Mouse (Mus musculus) liver, embryonic 14.5 days (tissue): ENCODE results near the gene Aloxe3. TPM values are rescaled to one million over a fixed set of nuclear protein-coding genes. Genes with fewer than 3 reads are reported as not detected.

Experiments
- ATAC-seq: fragments of 200-750 bp; cut with Nextera tagmentation; 2 replicates; pipeline ENCODE4 v1.8.0; 2017; ENCODE audit warnings: moderate number of reproducible peaks, mild to moderate bottlenecking, moderate library complexity; ENCODE audit not compliant: insufficient read depth
- DNase-seq, 3 experiments: peaks; one replicate each; pipeline ENCODE4 v3.0.0-alpha.2; 2012 to 2013; ENCODE audit warnings: low read depth in 3 of 3, low spot score in 3 of 3
- H3K27ac ChIP-seq: fragments of 300-500 bp; sonication (generic); 2 replicates; pipeline ENCODE4 v1.5.1; 2014; ENCODE audit warnings: moderate library complexity, mild to moderate bottlenecking, control low read depth, inconsistent platforms
- H3K27me3 ChIP-seq: fragments of 300-500 bp; sonication (generic); 2 replicates; pipeline ENCODE4 v1.6.1; 2014; ENCODE audit warnings: mild to moderate bottlenecking, low read length, moderate library complexity; ENCODE audit not compliant: control insufficient read depth, insufficient read depth
- H3K36me3 ChIP-seq: fragments of 300-500 bp; sonication (generic); replicated peaks from 2 replicates; pipeline ENCODE4 v1.6.1; 2014; ENCODE audit warnings: low read depth; ENCODE audit not compliant: control insufficient read depth, insufficient read depth
- H3K4me1 ChIP-seq, 2 experiments: fragments of 200-500 bp in 1 of 2; fragments of 300-500 bp in 1 of 2; sonication (generic) in 1 of 2; replicated peaks; 2 replicates each; pipeline ENCODE4 v1.6.1; 2012 to 2014; ENCODE audit warnings: antibody characterized with exemption in 1 of 2, inconsistent platforms in 1 of 2, low read length in 1 of 2; ENCODE audit not compliant: control insufficient read depth in 2 of 2, insufficient read depth in 2 of 2
- H3K4me2 ChIP-seq: fragments of 300-500 bp; sonication (generic); 2 replicates; pipeline ENCODE4 v1.6.1; 2014; ENCODE audit warnings: low read depth, mild to moderate bottlenecking, control low read depth, moderate library complexity
- H3K4me3 ChIP-seq, 2 experiments: fragments of 200-500 bp in 1 of 2; fragments of 300-500 bp in 1 of 2; sonication (generic) in 1 of 2; 2 replicates each; pipeline ENCODE4 v1.5.1; 2012 to 2014; ENCODE audit warnings: low read depth in 2 of 2, low read length in 2 of 2, mild to moderate bottlenecking in 2 of 2, control low read depth in 1 of 2, inconsistent platforms in 1 of 2, moderate library complexity in 1 of 2; ENCODE audit not compliant: insufficient read depth in 1 of 2
- H3K9ac ChIP-seq: fragments of 300-500 bp; sonication (generic); replicated peaks from 2 replicates; pipeline ENCODE4 v1.6.1; 2014; ENCODE audit warnings: mild to moderate bottlenecking, control low read depth, moderate library complexity
- H3K9me3 ChIP-seq: fragments of 300-500 bp; sonication (generic); 2 replicates; pipeline ENCODE4 v1.6.1; 2016; ENCODE audit warnings: low read length, mixed read lengths; ENCODE audit not compliant: control insufficient read depth
- CTCF ChIP-seq: IDR thresholded peaks from 2 replicates; pipeline ENCODE4 v1.5.1; 2016; ENCODE audit warnings: antibody characterized with exemption, low read depth, control low read depth
- EP300 ChIP-seq: IDR thresholded peaks from 2 replicates; pipeline ENCODE4 v1.6.1; 2016; ENCODE audit warnings: antibody characterized with exemption, low read depth
- WGBS: fragments of 180-500 bp; shearing (Covaris S2); extraction: QIAGEN DNeasy Blood & Tissue Kit; methylation state at CpG from one replicate; pipeline ENCODE4 v1.1.7; 2014; ENCODE audit not compliant: insufficient replicate concordance; 5-methylcytosine and 5-hydroxymethylcytosine counted together
- polyA plus RNA-seq, 2 experiments: library from polyadenylated mRNA; depleted of rRNA in 1 of 2; stranded (reverse) in 1 of 2; unstranded in 1 of 2; fragments of >200 nt; fragmentation: Nextera tagmentation in 1 of 2; extraction: Ambion mirVana in 1 of 2; gene quantifications; 2 replicates each; pipeline versions ENCODE4 v1.2.1 to v1.2.3; 2012 to 2014

Aloxe3 gene
- polyA plus RNA-seq, 2 experiments: 0.15 to 0.38 TPM

- ATAC-seq (peak; percentile 38), DNase-seq (peak in 1 of 3 experiments; percentile 60)
- Histone ChIP-seq H3K27me3 (peaks cover 36% of the 10 kb centered on the region), H3K27ac (no peak overlapping the region), H3K9me3 (no peaks in the 10 kb centered on the region), H3K4me3 (peak overlapping the region; percentile 68 to 81), H3K9ac (peak overlapping the region; percentile 58), H3K4me1 (peaks cover 10 to 15% of the 10 kb centered on the region in 2 experiments), H3K4me2 (peak overlapping the region; percentile 96), H3K36me3 (no peaks in the 10 kb centered on the region)
- under 1% methylated on average over 45 of the region's 45 CpGs for WGBS
- TF ChIP-seq EP300 (no peak), CTCF (no peak)
Observed at GRCm38 (mm10) chr11:69117737-69118695, 7.7 kb upstream of the Aloxe3 start.

- 1% methylated on average over 15 of the region's 15 CpGs for WGBS
- Histone ChIP-seq H3K9ac (no peak overlapping the region; the same call in 1 of the 2 replicates), H3K4me2 (peak overlapping the region; percentile 96), H3K4me1 (peaks cover 12 to 17% of the 10 kb centered on the region in 2 experiments), H3K27me3 (peaks cover 38% of the 10 kb centered on the region), H3K9me3 (no peaks in the 10 kb centered on the region), H3K36me3 (no peaks in the 10 kb centered on the region), H3K4me3 (peak overlapping the region; percentile 10 to 68; a peak in 3 of 4 replicates), H3K27ac (no peak overlapping the region)
- peak; percentile 72 to 82 (median 73) for DNase-seq
- peak; percentile 33; the same call in 1 of the 2 replicates for ATAC-seq
- no peak for TF ChIP-seq CTCF
- 0 out of 2 replicates have a peak, but pooled peaks have one; percentile 29 for TF ChIP-seq EP300
Observed at GRCm38 (mm10) chr11:69118765-69119164, 6.9 kb upstream of the Aloxe3 start.

DNA sequence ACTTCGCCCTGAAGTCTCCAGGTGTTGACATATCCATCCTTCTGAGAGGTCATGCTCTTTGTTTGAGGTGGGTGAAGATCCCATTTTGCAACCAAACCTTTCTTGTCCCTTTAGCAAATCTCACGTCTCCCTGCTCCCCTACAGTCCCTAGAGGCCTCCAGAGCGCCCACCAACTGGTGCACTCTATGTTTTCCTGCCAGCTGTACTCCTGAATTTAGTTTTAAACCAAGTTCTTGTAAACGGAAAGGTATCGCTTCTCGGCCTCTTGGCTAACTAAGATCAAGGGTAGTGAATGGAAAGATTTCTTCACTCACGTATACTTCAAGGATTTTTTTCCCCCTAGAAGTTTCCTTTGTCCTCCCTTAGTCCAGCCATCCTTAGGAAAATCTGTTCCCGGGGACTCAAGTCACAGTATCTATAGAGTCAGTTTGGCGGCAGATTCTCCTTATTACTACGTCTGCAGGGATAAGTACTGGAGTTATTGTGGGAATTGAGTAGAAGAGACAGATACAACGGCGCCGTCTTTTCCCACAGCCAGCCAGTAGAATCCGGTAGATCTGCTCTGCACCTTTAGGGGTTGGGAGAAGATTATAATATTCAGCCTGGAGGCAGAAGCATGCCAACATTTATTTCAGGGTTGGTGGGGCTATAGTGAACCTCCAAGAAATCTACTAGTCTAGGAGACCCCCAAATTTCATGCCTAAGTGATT lies 6.1 kb upstream of the Aloxe3 start:
- H3K4me2 ChIP-seq: peak overlapping the region; percentile 96
- H3K36me3 ChIP-seq: no peaks in the 10 kb centered on the region
- H3K27ac ChIP-seq: no peak overlapping the region
- peaks cover 38% of the 10 kb centered on the region for H3K27me3 ChIP-seq
- H3K9ac ChIP-seq: no peak overlapping the region
- H3K4me3 ChIP-seq: peak overlapping the region in 1 of 2 experiments; percentile 11; a peak in 1 of 4 replicates
- TF ChIP-seq EP300 (no peak), CTCF (no peak)
- no peak for ATAC-seq
- H3K4me1 ChIP-seq: peaks cover 12 to 17% of the 10 kb centered on the region in 2 experiments
- WGBS: 44% methylated on average over 14 of the region's 14 CpGs
- H3K9me3 ChIP-seq: no peaks in the 10 kb centered on the region
- no peak for DNase-seq

DNA sequence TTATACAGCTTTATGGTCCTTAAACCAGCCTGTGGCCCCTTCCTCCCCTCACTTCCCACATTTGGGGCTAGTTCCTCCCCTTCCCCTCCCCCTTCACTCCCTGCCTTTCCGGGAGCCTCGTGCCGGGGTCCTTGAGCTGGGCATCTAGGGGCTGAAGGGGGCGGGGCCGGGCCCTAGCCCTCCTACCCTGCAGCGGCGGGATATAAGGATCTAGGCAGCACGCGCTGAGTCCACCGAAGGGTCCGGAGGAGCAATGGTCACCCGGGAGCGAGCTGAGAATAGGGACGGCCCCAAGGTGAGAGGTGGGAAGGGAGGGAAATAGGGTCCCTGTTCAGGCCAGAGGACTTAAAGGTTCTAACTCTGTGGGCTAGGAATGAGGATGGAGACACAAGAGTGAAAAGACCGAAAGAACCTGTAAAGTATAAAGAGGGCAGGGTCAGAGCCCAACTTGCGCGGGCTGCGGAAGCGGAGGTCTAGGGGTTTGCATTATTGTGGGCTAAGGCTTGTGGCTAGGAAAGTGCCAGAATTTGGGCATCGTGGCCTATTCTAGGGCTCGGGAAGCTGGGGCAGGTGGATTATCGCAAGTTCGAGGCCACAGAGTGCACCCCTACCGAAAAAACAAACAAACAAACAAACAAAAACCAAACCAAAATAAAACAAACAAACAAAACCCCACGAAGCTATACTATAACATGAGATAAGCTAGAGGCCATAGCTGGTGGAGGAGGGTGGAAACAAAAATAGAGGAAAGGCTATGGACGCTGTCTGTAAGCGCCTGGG lies 5.3 kb upstream of the Aloxe3 start, which contains the start of gene Hes7:
TSS of gene Hes7 (plus strand) at position 184 of the 780 bp plus-strand sequence.
- H3K4me3 ChIP-seq: peak within 1 kb of the TSS; percentile 75 to 77
- no peak within 1 kb of the TSS; the same call in 1 of the 2 replicates for H3K9ac ChIP-seq
- peaks cover 38% of the 10 kb centered on the region for H3K27me3 ChIP-seq
- H3K36me3 ChIP-seq: no peaks in the 10 kb centered on the region
- ATAC-seq: no peak
- WGBS: 2% methylated on average over 27 of the region's 27 CpGs
- no peak for DNase-seq
- H3K27ac ChIP-seq: no peak within 1 kb of the TSS
- no peaks in the 10 kb centered on the region for H3K9me3 ChIP-seq
- peaks cover 12 to 17% of the 10 kb centered on the region in 2 experiments for H3K4me1 ChIP-seq
- peak within 1 kb of the TSS; percentile 96 for H3K4me2 ChIP-seq
- TF ChIP-seq EP300 (no peak), CTCF (no peak)
